Mouse (Mus musculus) cortical plate, adult 2 months (tissue): ENCODE measurements around the gene Lrrc29.

ENCODE experiments used
- CTCF ChIP-seq: fragments of 200-500 bp; IDR thresholded peaks from 2 replicates; pipeline ENCODE4 v1.5.1; 2011; ENCODE audit warnings: mild to moderate bottlenecking, control low read depth, low read length; ENCODE audit not compliant: insufficient read depth; ENCODE audit errors: extremely low read depth
- POLR2A ChIP-seq: fragments of 200-500 bp; IDR thresholded peaks from 2 replicates; pipeline ENCODE4 v1.6.1; 2011; ENCODE audit warnings: mild to moderate bottlenecking, low read length, control low read depth; ENCODE audit not compliant: insufficient read depth; ENCODE audit errors: extremely low read depth

GRCm38 (mm10) chr8:105281821-105282220 is 44.3 kb downstream of the Lrrc29 start:
- TF ChIP-seq POLR2A = no peak
- TF ChIP-seq CTCF = no peak
